Mouse (Mus musculus): ENCODE results near the gene Zic5. TPM values are rescaled to one million over a fixed set of nuclear protein-coding genes. Genes with fewer than 3 reads are reported as not detected.
"Not testable (repeated sequence)": the region's sequence is repeated elsewhere in the genome, so short reads cannot be mapped to it uniquely, and the experiment has no call there.

The Zic5 gene
- polyA plus RNA-seq, 1 experiment: 0.72 TPM

- 6% methylated on average over 13 of the region's 13 CpGs for WGBS
- Histone ChIP-seq H3K4me1 (ENCODE audit: control insufficient read depth, insufficient read depth, low read length) (no peaks in the 10 kb centered on the region; the same call in 1 of the 2 replicates), H3K27ac (ENCODE audit: control insufficient read depth, insufficient read depth, low read depth, low read length, poor library complexity) (no peak overlapping the region), H3K4me3 (replicated peaks; ENCODE audit: control insufficient read depth, low read depth, low read length) (no peak overlapping the region)
- TF ChIP-seq POLR2A (IDR thresholded peaks at IDR 0.05; ENCODE audit: borderline replicate concordance, control insufficient read depth, low read depth, low read length): no peak
- TF ChIP-seq CTCF (IDR thresholded peaks at IDR 0.05; ENCODE audit: control insufficient read depth, insufficient read depth, low read length): no peak
Observed at GRCm38 (mm10) chr14:122472161-122472560, 6.7 kb upstream of the Zic5 start.

DNA sequence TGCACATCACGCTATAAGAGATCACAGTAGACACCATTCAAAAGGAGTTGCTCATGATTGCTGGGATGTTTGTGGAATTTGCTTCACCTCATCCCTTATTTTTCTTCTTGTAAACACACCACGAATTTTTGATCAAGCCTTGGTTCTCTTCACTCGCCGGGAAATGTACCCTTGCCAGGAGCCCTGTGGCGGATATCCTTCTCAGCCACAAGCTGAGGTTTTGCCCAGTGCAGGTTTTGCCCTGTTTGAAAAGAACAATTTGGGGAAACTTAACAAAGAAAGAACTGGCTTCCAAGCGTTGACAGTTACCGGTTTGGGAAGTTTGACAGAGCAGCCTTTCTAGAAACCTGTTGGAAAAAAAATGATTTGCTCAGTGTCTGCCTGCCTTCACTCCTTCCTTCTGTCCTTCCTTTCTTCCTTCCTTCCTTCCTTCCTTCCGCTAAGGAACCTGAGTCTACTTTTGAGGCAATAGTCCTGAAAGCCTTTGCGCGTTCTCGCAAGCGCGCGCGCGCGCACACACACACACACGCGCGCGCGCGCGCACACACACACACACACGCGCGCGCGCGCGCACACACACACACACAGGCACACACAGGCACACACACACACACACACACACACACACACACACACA, 6.1 kb upstream of the Zic5 start:
- Histone ChIP-seq H3K27ac (ENCODE audit: control insufficient read depth, insufficient read depth, low read depth, low read length, poor library complexity) (no peak overlapping the region), H3K4me1 (ENCODE audit: control insufficient read depth, insufficient read depth, low read length) (no peaks in the 10 kb centered on the region; the same call in 1 of the 2 replicates), H3K4me3 (replicated peaks; ENCODE audit: control insufficient read depth, low read depth, low read length) (no peak overlapping the region)
- WGBS: 5% methylated on average over 31 of the region's 31 CpGs
- TF ChIP-seq CTCF (IDR thresholded peaks at IDR 0.05; ENCODE audit: control insufficient read depth, insufficient read depth, low read length): no peak
- no peak for TF ChIP-seq POLR2A (IDR thresholded peaks at IDR 0.05; ENCODE audit: borderline replicate concordance, control insufficient read depth, low read depth, low read length)

- WGBS: 7% methylated on average over 28 of the region's 28 CpGs
Observed at GRCm38 (mm10) chr14:122468971-122469755, 3.7 kb upstream of the Zic5 start.

GRCm38 (mm10) chr14:122467926-122468841, 2.7 kb upstream of the Zic5 start:
- Histone ChIP-seq H3K27ac (ENCODE audit: control insufficient read depth, insufficient read depth, low read depth, low read length, poor library complexity) (no peak overlapping the region), H3K4me1 (ENCODE audit: control insufficient read depth, insufficient read depth, low read length) (no peaks in the 10 kb centered on the region), H3K4me3 (replicated peaks; ENCODE audit: control insufficient read depth, low read depth, low read length) (no peak overlapping the region)
- 12% methylated on average over 23 of the region's 23 CpGs for WGBS
- TF ChIP-seq POLR2A (IDR thresholded peaks at IDR 0.05; ENCODE audit: borderline replicate concordance, control insufficient read depth, low read depth, low read length) (no peak), CTCF (IDR thresholded peaks at IDR 0.05; ENCODE audit: control insufficient read depth, insufficient read depth, low read length) (no peak)

More at GRCm38 (mm10) chr14:122468971-122469755, 3.7 kb upstream of the Zic5 start:
- Histone ChIP-seq H3K4me1 (ENCODE audit: control insufficient read depth, insufficient read depth, low read length) (no peaks in the 10 kb centered on the region), H3K4me3 (replicated peaks; ENCODE audit: control insufficient read depth, low read depth, low read length) (no peak overlapping the region), H3K27ac (ENCODE audit: control insufficient read depth, insufficient read depth, low read depth, low read length, poor library complexity) (no peak overlapping the region)
- TF ChIP-seq CTCF (IDR thresholded peaks at IDR 0.05; ENCODE audit: control insufficient read depth, insufficient read depth, low read length): no peak
- TF ChIP-seq POLR2A (IDR thresholded peaks at IDR 0.05; ENCODE audit: borderline replicate concordance, control insufficient read depth, low read depth, low read length): no peak

GRCm38 (mm10) chr14:122466756-122467362, 1.4 kb upstream of the Zic5 start:
- no peak overlapping the region for H3K4me3 ChIP-seq (replicated peaks; ENCODE audit: control insufficient read depth, low read depth, low read length)
- WGBS: 50% methylated on average over 7 of the region's 7 CpGs
- no peaks in the 10 kb centered on the region for H3K4me1 ChIP-seq (ENCODE audit: control insufficient read depth, insufficient read depth, low read length)
- TF ChIP-seq CTCF (IDR thresholded peaks at IDR 0.05; ENCODE audit: control insufficient read depth, insufficient read depth, low read length) (no peak), POLR2A (IDR thresholded peaks at IDR 0.05; ENCODE audit: borderline replicate concordance, control insufficient read depth, low read depth, low read length) (no peak)
- no peak overlapping the region for H3K27ac ChIP-seq (ENCODE audit: control insufficient read depth, insufficient read depth, low read depth, low read length, poor library complexity)

GRCm38 (mm10) chr14:122465931-122466490, 534 bp upstream of the Zic5 start:
- WGBS: 27% methylated on average over 13 of the region's 13 CpGs
- TF ChIP-seq POLR2A (IDR thresholded peaks at IDR 0.05; ENCODE audit: borderline replicate concordance, control insufficient read depth, low read depth, low read length) (no peak), CTCF (IDR thresholded peaks at IDR 0.05; ENCODE audit: control insufficient read depth, insufficient read depth, low read length) (no peak)
- no peak overlapping the region for H3K27ac ChIP-seq (ENCODE audit: control insufficient read depth, insufficient read depth, low read depth, low read length, poor library complexity)
- no peak overlapping the region for H3K4me3 ChIP-seq (replicated peaks; ENCODE audit: control insufficient read depth, low read depth, low read length)
- no peaks in the 10 kb centered on the region for H3K4me1 ChIP-seq (ENCODE audit: control insufficient read depth, insufficient read depth, low read length)

- WGBS: under 1% methylated on average over 58 of the region's 62 CpGs
- TF ChIP-seq CTCF (IDR thresholded peaks at IDR 0.05; ENCODE audit: control insufficient read depth, insufficient read depth, low read length) (no peak), POLR2A (IDR thresholded peaks at IDR 0.05; ENCODE audit: borderline replicate concordance, control insufficient read depth, low read depth, low read length) (no peak)
- Histone ChIP-seq H3K27ac (ENCODE audit: control insufficient read depth, insufficient read depth, low read depth, low read length, poor library complexity) (no peak overlapping the region), H3K4me3 (replicated peaks; ENCODE audit: control insufficient read depth, low read depth, low read length) (no peak overlapping the region), H3K4me1 (ENCODE audit: control insufficient read depth, insufficient read depth, low read length) (no peaks in the 10 kb centered on the region)
Observed at GRCm38 (mm10) chr14:122464351-122464762, 1.1 kb downstream of the Zic5 start.

- 1% methylated on average over 58 of the region's 58 CpGs for WGBS
- H3K27ac ChIP-seq (ENCODE audit: control insufficient read depth, insufficient read depth, low read depth, low read length, poor library complexity); H3K4me3 ChIP-seq (replicated peaks; ENCODE audit: control insufficient read depth, low read depth, low read length); H3K4me1 ChIP-seq (ENCODE audit: control insufficient read depth, insufficient read depth, low read length): not testable (repeated sequence)
Observed at GRCm38 (mm10) chr14:122463734-122464341, 1.6 kb downstream of the Zic5 start.
